Mouse (Mus musculus) skeletal muscle tissue, adult 2 months (tissue): ENCODE data around the gene Pfkfb3.

Experiments used
- DNase-seq: peaks from one replicate; pipeline ENCODE4 v3.0.0-alpha.2; 2012; ENCODE audit warnings: low read depth, low spot score

Pfkfb3 gene

DNA sequence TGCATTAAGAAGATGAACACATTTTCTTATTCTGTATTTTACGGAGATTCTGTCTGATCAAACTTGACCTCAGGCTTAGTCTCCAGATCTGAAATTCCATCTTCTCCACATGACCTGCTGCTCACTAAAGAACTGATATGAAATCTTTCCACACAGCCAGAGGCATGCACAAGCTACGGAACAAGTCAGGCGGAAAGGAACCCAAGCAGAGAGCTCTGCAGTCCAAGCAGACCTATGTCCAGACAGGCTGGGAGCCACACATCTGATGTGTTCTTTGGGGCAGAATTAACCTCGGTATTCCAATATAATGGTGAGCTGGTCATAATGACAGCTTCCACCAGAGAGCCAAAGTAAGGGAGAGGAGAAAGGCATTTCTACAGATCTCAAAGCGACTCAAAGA, 120.5 kb downstream of the Pfkfb3 start:
- DNase-seq, result no peak

DNA sequence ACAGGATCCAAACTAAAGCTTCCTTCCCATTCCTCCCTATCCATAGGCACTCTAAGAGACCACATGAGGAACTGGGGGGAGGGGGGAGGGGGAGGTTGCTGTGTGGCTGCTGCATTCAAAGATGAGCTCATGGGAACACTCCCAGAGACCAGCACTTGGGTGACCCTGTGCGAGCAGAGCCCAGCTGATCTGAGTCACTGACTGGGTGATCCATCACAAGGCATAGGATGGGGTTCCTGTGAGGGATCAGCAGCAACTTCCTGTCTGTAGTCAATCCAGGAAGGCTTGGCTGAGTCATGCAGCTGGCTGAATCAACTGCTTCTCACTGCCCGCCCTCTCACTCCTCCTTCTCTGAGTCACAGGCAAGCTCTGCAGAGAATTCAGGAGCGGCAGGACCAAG, 124.3 kb downstream of the Pfkfb3 start:
- peak; percentile 84 for DNase-seq

DNA sequence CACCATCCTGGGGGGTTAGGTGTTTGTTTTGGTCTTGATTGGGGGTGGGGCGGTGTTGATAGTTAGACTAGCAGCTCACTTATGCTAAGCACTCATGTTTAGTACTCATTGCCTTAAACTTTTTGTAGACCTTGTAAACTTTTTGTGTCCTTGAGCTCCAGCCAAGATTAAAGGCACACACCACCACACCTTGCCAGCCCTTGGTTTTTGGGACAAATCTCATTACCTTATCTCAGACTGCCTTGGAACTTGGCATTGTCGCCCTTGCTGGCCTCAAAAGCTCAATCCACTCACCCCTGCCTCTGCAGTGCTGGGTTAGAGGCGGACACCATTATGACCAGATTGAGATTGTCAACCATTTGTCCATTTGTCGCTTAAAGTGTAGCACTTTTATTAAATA, 125.3 kb downstream of the Pfkfb3 start:
- no peak for DNase-seq

DNA sequence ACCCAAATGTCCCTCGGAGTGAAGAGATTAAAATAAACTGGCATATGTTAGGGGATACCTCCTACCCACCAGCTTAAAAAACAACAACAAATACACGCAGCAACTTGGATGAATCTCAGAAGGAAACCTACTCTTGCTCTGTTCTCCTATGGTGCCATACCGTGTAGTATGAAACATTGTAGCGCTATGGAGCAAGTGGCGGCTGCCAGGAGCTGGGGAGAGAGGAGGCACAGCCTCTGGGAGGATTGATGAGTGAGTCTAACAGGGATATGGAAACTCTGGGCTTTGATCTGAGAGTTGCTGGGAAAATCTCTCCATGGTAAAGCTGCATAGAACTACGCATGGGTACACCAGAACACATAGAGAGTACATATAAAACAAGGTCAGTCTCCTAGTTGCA, 126.3 kb downstream of the Pfkfb3 start:
- no peak for DNase-seq

DNA sequence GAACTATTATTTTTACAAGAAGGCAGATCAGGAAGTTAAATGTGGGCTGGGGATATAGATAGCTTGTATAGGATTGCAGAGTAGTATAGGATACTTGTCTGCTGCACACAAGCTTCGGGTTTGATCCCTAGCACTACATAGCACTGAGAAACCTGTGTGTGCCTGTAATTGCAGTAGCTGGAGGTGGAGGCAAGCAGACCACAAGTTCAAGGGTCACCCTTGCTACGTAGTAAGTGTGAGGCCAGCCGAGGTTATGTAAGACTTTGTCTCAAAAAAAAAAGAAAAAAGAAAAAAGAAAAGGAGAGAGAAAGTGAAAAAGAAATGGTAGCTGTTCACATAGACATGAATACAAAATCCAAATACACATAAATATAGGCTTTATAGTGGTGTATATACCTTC, 127.5 kb downstream of the Pfkfb3 start:
- DNase-seq, result no peak

DNA sequence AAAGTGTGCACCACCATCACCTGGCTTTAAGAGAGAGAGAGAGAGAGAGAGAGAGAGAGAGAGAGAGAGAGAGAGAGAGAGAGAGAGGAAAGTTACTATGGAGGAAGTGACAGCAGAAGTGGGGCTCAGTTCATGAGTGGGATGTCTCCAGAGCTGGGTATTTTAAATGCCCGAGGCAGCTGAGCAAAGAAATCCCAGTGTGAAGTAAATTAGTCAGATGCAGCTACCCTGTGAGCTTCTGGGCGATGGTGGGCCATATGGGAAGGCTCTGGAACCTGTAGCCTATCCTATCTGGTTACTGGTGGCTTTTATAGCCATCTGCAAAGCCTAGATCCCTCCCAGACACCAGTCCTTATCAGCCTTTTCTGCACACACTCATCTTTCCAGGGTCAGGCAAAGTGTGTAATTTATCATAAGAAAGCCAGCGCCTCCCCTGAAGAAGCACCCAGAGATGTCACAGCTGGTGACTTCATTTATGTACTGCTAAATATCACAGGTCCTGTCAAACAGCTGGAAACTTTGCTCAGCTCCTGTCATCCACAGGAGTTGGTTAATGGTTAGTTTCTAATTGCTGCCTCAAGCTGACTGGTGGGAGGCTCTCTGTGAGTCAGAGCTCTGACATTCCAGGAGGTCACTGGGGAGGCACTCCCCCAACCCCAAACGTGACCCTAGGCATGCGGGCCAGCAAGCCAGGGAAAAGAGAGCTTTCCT, 128.3 kb downstream of the Pfkfb3 start:
- DNase-seq, result peak; percentile 34

DNA sequence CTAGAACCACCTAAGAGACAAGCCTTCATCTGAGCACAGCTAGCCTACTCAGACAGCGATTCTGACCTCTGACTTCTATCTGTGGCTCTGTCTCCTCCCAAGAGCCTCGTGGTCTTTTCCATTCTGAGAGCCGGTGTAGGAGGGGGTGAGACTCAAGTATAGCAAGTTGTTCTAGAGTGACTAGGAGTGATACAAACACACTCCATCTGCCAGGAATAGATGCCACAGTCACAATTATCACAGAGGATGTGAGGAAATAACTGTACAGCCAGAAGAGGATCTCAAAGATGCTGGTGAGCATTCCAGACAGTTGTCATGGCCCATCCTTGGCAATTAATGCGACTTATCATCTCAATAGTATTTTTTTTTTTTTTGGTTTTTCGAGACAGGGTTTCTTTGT, 129.6 kb downstream of the Pfkfb3 start:
- DNase-seq, result no peak

DNA sequence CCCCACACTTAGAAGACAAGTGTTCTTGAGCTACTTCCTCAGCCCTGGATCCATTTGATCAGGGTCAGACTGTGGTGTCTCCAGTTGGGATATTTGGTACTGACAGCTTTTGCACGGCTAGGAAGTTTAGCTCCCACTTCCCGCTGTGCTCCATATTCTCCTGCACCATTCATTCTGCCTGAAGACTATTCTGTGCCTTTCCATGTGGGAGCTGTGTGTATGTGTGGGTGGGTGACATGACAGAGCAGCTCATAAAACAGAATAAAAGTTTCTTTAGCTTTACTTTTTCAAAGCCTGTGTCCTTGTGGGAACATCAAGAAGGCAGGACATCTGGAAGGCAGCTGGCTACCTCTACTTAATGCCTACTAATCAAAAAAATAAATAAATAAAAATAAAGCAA, 130.5 kb downstream of the Pfkfb3 start:
- no peak for DNase-seq

DNA sequence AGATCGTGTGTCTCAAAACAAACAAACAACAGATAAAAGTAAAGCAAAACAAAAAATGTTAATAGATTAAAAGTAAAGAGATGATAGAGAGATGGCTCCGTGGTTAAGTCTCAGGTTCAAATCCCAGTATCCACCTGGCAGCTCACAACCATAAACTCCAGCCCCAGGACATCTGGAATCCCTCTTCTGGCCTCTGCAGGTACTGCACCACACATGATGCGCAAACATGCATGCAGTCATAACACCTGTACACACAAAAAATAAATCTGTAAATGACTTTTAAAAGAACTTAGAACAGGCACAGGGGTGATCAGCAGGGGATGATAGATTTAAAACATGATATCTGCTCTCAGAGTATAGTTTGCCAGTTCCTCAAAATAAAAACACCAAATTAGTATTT, 131.5 kb downstream of the Pfkfb3 start:
- DNase-seq, result no peak
